Mouse (Mus musculus) kidney, postnatal 36 days (tissue): ENCODE measurements at regions not wholly inside any gene's neighbourhood (a gene's known extent, or its start where the extent isn't known, plus 50 kb on each side); places are given as distances from the start of the nearest gene placed in this dataset.

Experiments
- DNase-seq, 2 experiments: peaks; one replicate each; pipeline ENCODE4 v3.0.0; 2021 to 2022; ENCODE audit warnings: mixed read lengths in 2 of 2

DNA sequence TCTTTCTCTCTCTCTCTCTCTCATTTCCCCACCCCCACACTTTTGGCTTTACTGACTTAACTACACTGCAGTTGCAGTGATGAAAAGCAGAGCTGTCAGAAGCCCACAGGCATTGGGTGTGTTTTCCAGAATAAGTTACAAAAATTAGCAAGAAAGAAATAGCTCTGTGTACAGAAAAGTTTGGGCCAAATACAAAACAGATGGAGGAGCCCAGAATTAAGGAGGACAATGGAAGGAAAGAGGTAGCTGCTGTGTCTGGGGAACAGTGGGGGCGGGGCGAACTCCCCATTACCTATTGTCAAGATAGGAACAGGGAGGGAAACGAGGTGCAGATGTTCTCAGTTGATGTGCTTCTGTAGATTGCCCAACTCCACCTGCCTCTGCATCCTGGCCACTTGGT is 267.4 kb upstream of the Slc30a5 start:
- no peak for DNase-seq

DNA sequence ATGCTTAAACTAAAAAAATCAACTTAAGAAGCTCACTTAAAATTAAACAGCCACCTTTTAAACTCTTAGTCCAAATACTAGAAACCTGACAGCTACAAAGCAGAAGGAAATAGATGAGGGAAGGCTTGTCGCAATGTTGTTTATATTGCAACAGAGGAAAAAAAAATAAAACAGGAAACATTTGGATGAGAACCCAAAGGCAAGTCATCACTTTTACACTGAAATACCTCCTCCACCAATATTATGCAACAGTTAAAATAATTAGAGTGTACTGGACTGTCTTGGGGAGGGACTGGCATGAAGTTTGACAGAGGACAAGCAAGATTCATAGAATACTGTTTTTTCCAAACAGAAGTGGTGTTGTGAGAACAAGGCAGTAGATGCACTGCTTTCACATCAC is 263.6 kb upstream of the Slc30a5 start:
- DNase-seq: no peak

DNA sequence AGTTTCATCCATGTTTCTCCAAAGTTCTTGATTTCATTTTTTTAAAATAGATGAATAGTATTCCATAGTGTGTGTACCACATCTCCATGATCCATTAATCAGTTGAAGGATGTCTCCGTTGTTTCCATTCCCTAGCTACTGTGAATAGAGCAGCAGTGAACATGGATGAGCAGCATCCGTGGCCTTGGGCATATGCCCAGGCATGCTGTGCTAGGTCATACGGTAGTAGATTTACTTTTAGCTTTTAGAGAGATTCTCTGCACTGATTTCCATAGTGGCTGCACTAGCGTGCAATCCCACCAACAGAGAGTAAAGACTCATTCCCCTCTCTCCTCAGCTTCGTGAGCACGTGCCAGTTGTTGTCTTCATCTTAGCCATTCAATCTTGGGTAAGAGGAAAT is 263.0 kb upstream of the Slc30a5 start:
- DNase-seq: no peak

DNA sequence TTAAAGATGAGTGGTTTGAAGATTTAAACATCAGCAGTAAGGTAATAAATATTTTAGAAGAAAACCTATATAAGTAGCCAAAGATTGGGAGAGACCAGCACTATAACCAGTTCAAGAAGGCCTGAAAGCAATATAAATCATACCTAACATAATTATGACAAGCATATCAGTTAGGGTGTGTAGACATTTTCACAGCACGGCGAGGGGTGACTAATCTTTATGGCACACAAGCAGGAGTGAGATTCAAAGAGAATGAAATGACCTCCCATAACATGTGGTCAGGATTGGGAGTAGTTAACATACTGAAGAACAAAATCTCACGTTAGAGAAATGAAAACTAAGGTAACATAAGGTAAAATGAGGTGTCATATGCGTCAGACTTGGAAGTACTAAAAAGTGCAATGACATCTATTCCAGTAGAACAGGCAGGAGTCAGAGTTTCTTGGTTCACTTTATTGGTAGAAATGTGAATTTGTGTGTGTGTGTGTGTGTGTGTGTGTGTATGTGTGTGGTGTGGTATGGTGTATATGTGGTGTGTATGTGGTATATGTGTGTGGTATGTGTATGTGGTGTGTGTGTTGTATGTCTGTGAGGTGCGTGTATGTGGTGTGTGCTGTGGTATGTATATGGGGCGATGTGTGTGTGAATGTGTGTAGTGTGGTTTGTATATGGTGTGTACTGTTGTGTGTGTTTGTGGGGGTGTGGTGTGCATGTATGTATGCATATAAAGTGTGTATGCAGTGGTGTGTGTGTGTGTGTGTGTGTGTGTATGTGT is 262.0 kb upstream of the Slc30a5 start:
- no peak for DNase-seq

DNA sequence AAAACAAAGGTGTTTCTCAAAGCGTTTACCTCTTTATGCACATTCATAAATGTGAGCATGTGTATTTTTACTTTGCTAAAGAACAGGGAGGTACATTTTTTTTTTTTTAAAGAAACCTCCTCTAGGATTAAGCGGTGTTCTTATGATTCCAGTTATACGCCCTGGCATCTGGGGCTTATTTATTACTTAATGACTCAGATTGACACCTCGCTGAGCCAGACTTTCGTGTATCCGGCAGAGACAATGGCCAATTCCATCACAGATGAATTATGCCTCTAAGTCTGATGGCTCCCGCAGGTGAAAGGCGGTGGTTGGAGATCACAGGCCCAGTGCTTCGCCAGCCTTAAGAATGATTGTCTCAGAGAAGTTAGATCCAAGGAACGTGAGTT is 259.5 kb upstream of the Slc30a5 start:
- no peak for DNase-seq

DNA sequence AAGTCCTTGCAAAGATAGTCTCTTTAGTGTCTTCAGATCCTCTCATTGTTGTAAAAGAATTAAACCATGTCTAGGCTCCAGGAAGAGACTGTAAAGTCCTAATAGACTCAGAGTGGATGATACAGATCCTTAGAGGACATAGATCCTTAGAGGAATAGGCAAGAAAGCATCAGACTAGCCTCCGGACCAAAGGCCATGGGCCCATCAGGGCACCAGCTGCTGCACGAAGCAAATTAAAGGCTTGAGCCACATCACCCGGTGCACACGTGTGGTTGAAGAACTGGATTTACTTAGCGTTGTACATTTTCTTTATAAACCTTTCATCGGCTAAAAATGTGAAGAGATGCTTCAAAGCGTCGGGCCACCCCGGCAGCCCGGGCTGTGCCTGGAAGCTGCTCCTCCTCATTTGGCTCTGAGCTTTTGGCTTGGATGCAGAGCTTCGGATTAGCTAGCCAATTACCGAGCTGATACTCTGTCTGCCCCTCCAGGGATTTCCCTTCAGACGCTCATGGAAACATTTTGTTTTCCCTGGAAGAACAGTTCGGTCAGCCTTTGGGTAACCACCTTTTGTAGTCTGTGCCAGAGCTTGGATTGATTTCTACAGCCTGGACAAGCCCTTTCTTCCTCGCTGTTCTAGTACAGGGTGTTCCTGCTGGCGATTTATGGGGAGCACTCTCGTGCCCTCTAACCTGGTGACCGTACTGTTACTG is 259.0 kb upstream of the Slc30a5 start:
- peak in 1 of 2 experiments; percentile 37 for DNase-seq

DNA sequence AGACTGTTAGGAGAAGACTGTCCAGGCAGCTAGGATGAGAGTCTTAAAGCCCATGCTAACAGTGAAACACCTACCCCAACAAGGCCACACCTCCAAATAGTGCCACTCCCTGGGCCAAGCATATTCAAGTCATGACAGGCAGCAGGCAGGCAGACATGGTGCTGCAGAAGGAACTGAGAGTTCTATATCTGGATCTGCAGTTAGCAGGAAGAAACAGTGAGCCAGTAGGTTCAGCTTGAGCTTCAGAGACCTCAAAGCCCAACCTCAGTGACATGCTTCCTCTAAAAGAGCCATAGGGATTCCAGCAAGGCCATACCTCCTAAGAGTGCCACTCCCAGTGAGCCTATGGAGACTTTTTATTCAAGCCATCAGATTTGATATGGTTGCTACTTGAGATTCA is 252.0 kb upstream of the Slc30a5 start:
- no peak for DNase-seq

DNA sequence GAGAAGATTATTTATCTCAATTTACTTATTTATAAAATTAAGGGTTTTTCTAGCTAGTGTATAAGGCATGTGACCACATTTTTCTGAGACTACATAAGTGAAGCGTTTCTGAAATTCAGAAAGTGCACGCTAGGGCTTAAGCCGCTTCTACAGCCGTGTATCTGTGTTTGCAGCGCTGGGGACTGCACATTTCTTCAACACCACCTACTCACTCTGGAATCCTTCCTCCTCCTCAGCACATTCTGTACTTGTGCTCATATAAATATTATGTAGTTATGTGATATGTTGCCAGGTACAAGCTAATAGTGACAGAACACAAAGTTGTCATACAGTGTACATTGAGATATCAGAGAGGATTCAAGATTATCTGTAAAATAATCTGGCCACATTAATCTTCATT is 251.0 kb upstream of the Slc30a5 start:
- no peak for DNase-seq

DNA sequence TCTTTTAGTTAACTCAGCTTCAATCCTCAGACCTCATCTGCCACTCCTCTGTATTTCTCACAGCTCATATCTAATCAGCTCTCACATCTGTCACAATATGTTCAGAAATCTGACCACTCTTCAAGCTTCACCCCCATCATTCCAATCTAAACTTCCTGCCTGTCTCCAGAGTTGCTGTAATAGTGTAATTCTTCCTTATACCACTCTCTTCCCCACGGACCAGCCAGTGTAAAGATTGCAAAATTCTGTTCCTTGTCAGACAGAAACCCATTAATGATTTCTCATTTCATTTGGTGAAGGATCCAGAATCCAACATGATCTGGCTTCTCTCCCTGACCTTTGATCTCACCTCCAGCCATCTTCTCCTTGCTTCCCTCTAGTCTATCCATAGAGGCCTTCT is 250.2 kb upstream of the Slc30a5 start:
- DNase-seq: no peak

DNA sequence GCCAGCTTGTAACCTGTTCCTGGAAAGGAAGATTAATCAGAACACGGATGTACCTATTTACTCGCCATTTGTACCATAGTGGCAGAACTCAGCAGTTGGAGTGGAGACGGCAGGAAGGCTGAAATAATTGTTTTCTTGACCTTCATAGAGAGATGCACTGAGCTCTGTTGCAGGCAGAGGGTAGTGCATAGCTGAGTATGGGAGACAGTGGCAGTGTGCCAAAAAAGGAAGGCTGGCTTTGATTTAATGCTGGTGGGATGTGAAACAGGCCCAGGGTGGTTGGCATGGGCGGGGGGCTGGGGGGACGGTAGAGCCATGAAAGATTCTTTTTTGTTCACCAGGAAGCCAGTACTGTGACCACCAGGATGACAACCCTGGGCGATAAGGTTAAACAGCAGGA is 235.3 kb upstream of the Slc30a5 start:
- DNase-seq: no peak

DNA sequence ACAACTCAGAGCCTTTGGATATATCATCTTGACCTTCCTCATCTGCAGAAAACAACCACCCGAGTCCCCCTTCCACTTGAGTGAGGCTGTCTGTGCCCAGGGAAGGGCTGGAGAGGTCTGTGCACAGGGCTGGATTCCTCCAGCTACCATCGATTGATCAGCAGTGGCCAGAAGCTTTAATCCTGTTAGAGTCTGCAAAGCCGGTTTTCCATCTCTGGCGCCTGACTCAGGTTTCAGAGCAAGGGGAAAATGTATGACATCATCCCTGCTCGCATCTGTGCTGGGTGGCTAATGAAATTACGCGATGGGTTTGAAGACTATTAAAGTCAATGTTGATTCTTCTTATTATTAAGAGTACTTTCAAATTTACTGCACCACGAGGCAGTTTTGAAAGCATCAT is 229.4 kb upstream of the Slc30a5 start:
- DNase-seq: no peak

DNA sequence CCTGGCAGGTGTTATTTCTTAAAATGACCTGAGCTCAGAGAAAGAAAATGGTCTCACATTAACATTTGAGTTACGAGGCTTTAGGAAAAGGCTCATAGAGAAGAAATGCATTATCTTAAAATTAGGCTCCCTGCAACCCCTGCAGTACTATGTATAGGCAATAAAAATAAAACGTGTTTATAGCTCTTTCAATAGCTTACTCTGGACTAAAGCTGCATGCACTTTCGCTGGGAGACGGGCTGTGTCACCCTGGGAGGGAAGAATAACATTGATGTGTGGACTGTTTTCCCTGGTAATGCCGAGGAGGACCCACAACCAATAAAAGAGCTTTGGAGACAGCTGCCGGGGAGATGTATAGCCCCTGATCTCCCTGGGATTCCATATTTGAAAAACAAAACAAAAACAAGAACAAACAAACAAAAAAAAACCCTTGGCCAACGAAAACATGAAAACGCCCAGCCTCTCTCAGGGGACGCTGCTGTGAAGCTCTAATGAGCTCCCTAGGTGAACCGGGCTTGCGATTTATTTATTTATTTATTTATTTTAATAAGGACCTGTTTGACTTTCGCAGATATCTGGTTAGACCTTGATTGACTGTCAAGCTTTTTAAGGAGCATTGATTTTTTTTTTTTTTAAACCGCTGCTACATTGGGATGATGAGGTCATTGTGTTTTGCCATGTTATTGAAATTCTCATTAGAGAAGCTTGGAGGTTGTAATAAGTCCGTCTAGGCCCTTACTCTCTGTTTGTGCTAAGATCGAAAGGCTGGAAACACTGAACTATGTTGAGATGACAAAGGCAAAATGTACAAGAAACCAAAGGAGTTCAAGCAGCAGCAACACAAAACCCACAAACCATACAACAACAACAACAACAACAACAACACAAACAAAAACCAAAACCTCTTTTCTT is 228.3 kb upstream of the Slc30a5 start:
- DNase-seq: no peak

DNA sequence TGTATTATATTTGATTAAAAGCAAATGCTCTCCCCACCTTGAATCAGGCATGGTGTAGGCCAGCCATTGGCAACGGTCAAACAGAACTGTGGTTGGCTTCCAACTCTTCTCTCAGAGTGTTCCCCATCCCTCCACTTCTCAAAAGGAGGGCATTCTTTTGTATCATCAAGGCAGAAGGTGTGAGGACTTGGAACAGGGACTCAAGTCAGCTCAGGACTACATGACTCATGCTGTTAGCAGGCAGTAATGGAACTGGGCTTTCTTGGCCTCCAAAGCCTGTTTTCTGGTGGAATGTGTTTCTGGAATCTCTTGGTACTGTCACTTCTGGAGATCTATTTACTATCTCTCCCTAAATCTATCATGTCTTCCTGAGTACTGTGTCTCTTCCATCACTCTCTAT is 216.3 kb upstream of the Slc30a5 start:
- DNase-seq: no peak

DNA sequence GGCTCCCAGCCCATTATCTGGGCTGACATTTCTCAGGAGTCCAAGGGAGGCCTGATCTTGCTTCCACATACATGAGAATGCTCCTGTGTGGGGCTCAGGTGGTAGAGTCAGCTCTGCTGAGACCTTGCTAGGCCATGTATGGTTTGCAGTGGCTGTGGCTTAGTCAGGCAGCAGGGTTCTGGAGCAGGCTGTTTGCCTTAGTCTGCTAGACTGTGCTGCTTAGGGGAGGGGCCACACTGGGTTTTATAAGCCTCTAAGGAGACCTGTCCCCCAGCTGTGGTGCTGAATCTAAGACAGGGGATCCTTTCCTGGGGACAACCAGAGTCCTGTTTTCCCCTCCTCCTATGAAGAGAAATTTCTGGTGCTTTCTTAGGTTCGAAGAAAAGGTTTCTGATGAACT is 199.4 kb upstream of the Slc30a5 start:
- peak in 1 of 2 experiments; percentile 28 for DNase-seq

DNA sequence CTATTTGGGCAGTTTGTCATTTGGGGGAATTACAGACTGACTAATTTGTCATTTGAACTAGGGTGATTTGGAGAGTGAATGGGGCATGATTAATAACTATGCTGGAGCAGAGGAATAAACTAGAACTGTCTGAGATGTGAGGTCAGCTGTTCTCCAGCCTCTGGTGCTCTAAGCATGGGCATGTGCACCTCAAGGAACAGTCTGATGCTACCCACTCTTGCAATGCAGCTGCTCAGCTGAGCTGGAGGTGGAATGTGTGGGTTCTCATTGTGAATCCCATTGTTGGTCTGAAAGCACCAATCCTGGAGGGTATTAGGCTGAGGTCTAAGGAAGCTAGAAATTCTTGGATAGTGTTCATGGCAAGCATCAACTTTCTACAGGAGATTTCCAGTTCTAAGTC is 192.8 kb upstream of the Slc30a5 start:
- DNase-seq: no peak

DNA sequence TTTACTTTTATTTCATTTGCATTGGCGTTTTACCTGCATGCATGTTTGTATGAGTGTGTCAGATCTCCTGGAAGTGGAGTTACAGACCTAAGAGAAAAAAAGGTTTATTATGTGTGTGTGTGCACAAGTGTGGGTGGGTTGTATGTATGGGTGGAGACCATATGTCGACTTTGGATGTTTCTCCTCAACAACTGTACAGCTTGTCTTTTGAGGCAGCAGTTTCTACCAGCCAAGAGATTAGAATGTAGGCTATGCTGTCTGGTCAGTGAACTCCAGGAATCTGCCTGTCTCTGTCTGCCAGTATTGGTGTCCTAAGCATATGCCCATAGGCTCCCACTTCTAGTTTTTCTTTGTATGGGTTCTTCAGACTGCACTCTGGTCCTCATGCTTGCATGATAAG is 192.3 kb upstream of the Slc30a5 start:
- no peak for DNase-seq

DNA sequence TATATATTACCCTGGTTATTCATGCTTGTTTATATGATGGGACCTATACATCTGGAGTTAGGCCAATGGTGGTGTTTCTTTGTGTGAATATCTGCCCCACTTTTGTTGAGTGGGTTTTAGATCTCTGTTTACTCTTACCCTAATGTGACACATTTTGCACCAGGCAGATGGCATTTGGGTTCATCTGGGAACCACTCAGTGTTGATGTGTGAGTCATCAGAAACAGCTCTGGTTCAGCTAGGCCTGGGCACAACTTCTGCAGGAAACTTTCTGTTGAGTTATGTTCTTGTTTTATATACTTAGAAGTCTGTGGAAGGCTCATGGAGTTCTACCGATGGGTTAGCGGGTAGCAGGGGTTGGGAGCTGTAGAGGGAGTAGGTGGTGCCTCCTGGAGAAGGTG is 191.7 kb upstream of the Slc30a5 start:
- no peak for DNase-seq

DNA sequence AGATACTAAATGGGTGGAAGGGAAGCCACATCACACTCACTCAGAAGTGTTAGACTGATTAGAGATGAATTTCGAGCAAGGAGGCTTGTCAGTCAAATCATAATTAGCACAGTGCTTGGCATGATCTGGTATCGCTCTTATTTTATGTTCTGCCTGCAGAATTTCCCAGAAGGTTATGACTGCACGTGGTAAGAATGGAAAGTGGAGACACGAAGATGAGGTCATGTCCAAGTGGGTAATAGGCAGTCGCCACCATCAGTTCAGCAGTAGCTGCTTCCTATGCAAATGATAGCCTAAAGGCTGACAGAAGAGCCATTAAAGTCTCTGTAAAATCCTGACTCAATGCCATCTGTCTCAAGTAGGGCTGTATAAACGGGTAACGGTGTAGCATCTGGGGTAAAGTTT is 186.0 kb upstream of the Slc30a5 start:
- DNase-seq: no peak

DNA sequence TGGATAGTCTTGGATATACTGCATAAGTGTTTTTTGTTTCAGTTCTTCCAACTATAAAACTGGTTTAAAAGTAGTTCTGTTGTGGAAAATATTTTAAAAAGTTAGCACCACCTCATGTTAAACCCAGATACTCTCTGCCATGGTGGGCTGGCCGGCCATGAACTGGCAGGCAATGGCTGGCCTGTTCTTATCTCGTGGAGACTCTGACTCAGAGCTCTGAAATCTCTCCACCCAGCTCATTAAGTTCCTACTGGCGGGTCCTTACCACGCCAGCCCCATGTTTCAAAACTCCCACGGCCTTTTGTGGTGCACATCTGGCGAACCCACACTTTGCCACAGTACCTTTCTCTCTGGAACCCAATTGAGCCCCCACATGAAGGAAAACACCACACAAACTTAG is 183.8 kb upstream of the Slc30a5 start:
- no peak for DNase-seq

DNA sequence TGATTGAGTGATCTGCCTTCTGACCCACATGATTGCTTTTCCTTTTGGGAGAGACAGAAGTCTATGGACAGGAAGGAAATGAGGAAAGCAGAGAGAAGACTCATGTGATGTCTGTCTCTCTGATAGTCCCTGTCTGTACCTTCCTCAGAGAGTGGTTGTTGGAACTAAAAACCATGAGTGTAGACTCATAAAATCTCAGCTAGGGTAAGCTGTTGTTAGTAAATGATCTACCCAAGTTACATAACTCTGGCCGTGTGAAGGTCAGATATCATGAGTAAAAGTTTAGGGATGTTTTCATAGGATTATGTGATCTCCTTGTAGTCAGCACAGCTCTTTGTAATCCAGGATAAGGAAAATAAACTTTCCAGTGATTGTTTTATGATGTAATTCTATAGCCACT is 183.0 kb upstream of the Slc30a5 start:
- peak in 1 of 2 experiments; percentile 67 for DNase-seq

DNA sequence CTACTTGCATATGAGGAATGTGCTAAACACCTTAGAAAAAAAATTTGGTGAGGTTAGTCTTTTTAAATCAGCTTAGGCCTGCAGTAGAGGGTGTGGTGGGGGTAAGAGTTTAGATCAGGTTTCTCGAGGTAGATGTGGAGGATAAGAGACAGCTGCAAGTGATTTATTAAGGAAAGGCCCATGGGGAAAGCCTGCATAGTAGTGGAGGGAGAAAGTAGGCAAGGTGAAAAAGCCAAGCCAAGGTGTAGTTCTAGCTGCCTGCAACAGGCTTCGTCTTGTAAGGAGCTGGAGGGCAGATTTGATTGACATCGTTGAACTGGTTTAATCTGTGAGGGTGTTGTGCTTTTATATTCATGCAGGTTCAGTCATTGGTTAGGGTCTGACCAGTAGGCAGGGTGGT is 182.2 kb upstream of the Slc30a5 start:
- DNase-seq: peak in 1 of 2 experiments; percentile 7

DNA sequence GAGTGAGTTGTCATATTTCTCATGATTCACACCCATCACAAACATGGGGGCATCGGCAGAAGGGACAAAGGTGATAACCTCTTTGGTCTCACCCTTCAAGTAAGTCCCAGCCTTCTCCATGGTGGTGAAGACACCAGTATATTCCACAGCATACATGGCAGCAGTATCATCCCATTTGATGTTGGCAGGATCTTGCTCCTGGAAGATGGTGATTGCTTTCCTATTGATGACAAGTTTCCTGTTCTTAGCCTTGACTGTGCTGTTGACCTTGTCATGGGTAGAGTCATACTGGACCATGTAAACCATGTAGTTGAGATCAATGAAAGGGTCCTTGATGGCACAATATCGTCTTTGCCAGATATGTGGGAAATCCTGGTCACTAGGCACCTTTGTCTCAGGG is 180.4 kb upstream of the Slc30a5 start:
- no peak for DNase-seq

DNA sequence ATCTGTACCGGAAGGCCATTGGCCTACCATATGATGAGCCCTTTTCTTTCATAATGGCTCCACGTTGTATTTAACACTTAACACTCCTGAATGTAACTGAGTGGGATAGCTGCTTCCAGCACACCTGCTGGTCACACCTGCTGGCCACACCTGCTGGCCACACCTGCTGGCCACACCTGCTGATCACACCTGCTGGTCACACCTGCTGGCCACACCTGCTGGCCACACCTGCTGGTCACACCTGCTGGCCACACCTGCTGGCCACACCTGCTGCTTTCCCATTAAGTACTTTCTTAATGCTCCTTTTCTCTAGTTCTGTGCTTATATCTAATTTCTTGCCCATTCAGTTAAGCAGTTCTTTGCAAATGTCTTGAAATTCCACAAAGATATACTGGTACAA is 157.4 kb upstream of the Slc30a5 start:
- no peak for DNase-seq
